In genomic region chr11:85972385-85972784, GRCm38 (mm10) we compare ENCODE assay signal across 9 mouse cellular contexts.
DNase-seq lines count a peak whose midpoint lies in the region; ATAC-seq lines count a peak whose summit lies in the region.
"Had no signal": no experiment of that assay in that cellular context is flagged by ENCODE, and none has a peak within 500 bp of the region (broad histone marks: within the 10 kb centered on the region; RNA-seq: fewer than 3 reads in every experiment).

No protein-coding gene starts in this region.

- no peaks in the 10 kb centered on the region for H3K36me3 ChIP-seq in hindbrain, embryonic 14.5 days (replicated peaks; ENCODE audit: control insufficient read depth, insufficient read depth)
- no peaks in the 10 kb centered on the region for H3K36me3 ChIP-seq in hindbrain, embryonic 16.5 days (ENCODE audit: control insufficient read depth, insufficient read depth, low read length)
- H3K36me3 ChIP-seq: embryonic facial prominence, embryonic 13.5 days had no signal

- no peak overlapping the region for H3K4me2 ChIP-seq in hindbrain, embryonic 14.5 days (replicated peaks)
- H3K4me2 ChIP-seq in hindbrain, embryonic 16.5 days (ENCODE audit: low read length): no peak overlapping the region
- H3K4me2 ChIP-seq: embryonic facial prominence, embryonic 13.5 days had no signal

- no peak overlapping the region for H3K9ac ChIP-seq in hindbrain, embryonic 14.5 days
- H3K9ac ChIP-seq in hindbrain, embryonic 16.5 days (ENCODE audit: low read depth, low read length): no peak overlapping the region
- H3K9ac ChIP-seq: embryonic facial prominence, embryonic 13.5 days had no signal

- H3K27ac ChIP-seq in hindbrain, embryonic 14.5 days: no peak overlapping the region
- no peak overlapping the region for H3K27ac ChIP-seq in hindbrain, embryonic 16.5 days (ENCODE audit: low read depth, low read length)
- H3K27ac ChIP-seq: embryonic facial prominence, embryonic 13.5 days had no signal

- H3K9me3 ChIP-seq in hindbrain, embryonic 14.5 days (ENCODE audit: control insufficient read depth, low read length): no peaks in the 10 kb centered on the region
- H3K9me3 ChIP-seq in hindbrain, embryonic 16.5 days (ENCODE audit: control insufficient read depth, low read length): no peaks in the 10 kb centered on the region
- H3K9me3 ChIP-seq: embryonic facial prominence, embryonic 13.5 days had no signal

- DNase-seq in hindbrain, embryonic 14.5 days (ENCODE audit: low spot score): peak; percentile 86
- DNase-seq in adrenal gland, adult 18-20 months (ENCODE audit: low spot score in 2 of 2): peak; percentile 52 to 61
- DNase-seq in embryo, embryonic 10.5 days (ENCODE audit: low spot score): peak; percentile 90
- DNase-seq in layer of hippocampus, postnatal 10 days (ENCODE audit: low spot score in 2 of 2): peak; percentile 72 to 77
- DNase-seq in lung, postnatal 4 days: peak; percentile 70 to 77
- peak; percentile 21 to 68 for DNase-seq in spleen, postnatal 10 days (ENCODE audit: low spot score in 2 of 2)

- no peak overlapping the region for H3K4me3 ChIP-seq in hindbrain, embryonic 14.5 days (replicated peaks; ENCODE audit: low read length)
- H3K4me3 ChIP-seq in hindbrain, embryonic 16.5 days (ENCODE audit: low read length): no peak overlapping the region
- H3K4me3 ChIP-seq: embryonic facial prominence, embryonic 13.5 days had no signal

- no peaks in the 10 kb centered on the region for H3K4me1 ChIP-seq in hindbrain, embryonic 14.5 days (replicated peaks; ENCODE audit: control insufficient read depth, insufficient read depth, low read length)
- H3K4me1 ChIP-seq in hindbrain, embryonic 16.5 days (ENCODE audit: control insufficient read depth, insufficient read depth, low read depth, low read length): no peaks in the 10 kb centered on the region

- no peaks in the 10 kb centered on the region for H3K27me3 ChIP-seq in hindbrain, embryonic 14.5 days (ENCODE audit: control insufficient read depth, insufficient read depth, low read length)
- H3K27me3 ChIP-seq in hindbrain, embryonic 16.5 days (replicated peaks; ENCODE audit: control insufficient read depth, insufficient read depth, low read length): no peaks in the 10 kb centered on the region; the same call in 1 of the 2 replicates

- WGBS in hindbrain, embryonic 14.5 days: 23% methylated on average over 7 of the region's 7 CpGs
- WGBS in hindbrain, embryonic 16.5 days: 25% methylated on average over 7 of the region's 7 CpGs

- no peak for ATAC-seq in hindbrain, embryonic 14.5 days (ENCODE audit: low FRiP score)
- ATAC-seq in hindbrain, embryonic 16.5 days: no peak
- ATAC-seq in granulocyte monocyte progenitor cell, adult 5-6 weeks (replicated peaks; ENCODE audit: poor library complexity, severe bottlenecking): peak; percentile 73
